Mouse (Mus musculus) cerebellum, adult 2 months (tissue): Measurements from ENCODE around the gene Cdkl3.

Source experiments
- CTCF ChIP-seq: fragments of 200-500 bp; IDR thresholded peaks from 2 replicates; pipeline ENCODE4 v1.5.1; 2011; ENCODE audit warnings: low read depth, mild to moderate bottlenecking, control low read depth, low read length, moderate library complexity, borderline replicate concordance; ENCODE audit not compliant: insufficient read depth
- POLR2A ChIP-seq: fragments of 200-500 bp; IDR thresholded peaks from 2 replicates; pipeline ENCODE4 v1.6.1; 2011; ENCODE audit warnings: low read length, control low read depth, borderline replicate concordance; ENCODE audit not compliant: insufficient read depth

DNA sequence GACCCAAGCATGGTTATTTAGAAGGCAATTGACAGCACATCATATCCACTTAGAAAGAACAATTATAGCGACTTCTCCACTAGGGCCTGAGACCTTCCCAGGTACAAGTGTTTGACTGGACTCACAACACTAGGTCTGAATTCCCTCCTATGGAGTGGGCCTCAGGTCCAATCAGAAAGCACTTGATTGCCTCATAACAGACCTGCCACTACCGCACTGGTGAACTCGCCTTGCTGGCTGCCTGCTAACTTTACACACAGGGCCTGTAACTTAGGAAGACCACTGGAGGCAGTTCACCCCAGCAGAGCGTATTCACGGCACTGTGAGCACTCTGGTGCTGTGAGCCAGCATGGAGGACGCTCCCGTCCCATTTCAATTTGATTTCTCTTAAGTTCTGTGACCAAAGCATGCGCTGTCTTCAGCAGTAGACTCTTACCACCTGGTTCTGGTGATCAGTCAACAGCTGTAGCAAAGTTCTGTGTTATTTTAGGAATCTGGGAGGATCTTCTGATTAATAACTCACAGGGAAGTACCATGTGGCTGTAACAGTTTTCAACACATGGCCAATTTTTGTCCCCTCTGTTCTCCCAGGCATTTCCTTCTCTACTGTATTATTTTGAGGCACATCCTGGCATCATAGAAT is 69.6 kb downstream of the Cdkl3 start:
- no peak for TF ChIP-seq POLR2A
- no peak for TF ChIP-seq CTCF
